In the genomic region with DNA sequence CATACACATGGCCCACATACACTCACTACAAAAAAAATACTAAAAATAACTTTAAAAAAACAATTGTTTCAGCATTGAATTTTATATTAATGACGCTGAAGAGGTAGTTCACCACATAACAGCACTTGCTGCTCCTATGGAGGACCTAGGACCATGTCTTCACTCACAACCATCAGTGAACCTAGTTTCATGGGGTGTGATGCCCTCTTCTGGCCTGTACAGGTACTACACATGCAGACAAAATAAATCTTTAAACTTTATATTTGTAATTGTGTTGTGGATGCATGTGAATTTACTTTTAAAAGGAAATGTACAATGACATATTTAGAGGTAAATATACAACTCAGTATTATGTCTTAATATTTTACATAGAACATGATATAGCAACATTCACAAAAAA, we compare ENCODE assay signal across 8 mouse cellular contexts. TPM values are rescaled to one million over a fixed set of nuclear protein-coding genes. Genes with fewer than 3 reads are reported as not detected.
DNase-seq lines count a peak whose midpoint lies in the region; ATAC-seq and TF ChIP-seq lines count a peak whose summit lies in the region.
"Had no signal": no experiment of that assay in that cellular context is flagged by ENCODE, and none has a peak within 500 bp of the region (broad histone marks: within the 10 kb centered on the region; RNA-seq: fewer than 3 reads in every experiment).

No protein-coding gene starts in this region.

- TF ChIP-seq CTCF in layer of hippocampus, adult 2 months (conservative IDR thresholded peaks at IDR 0.05) = peak; percentile 76
- peak; percentile 60 to 79 for TF ChIP-seq CTCF in CH12.LX (conservative IDR thresholded peaks at IDR 0.05 in 1 of 2, IDR thresholded peaks at IDR 0.05 in 1 of 2; ENCODE audit: low read depth in 2 of 2, low read length in 2 of 2)

- 48% methylated on average over 1 of the region's 1 CpGs for WGBS in midbrain, embryonic 10.5 days

- in situ Hi-C loops in CH12.LX (cut with MboI; ENCODE audit: low pct_ligation_motif_present, low pct_unique_long_range_greater_than_20kb, low sequenced_read_pairs) = no loop called here

- 0 out of 4 replicates have a peak, but pooled peaks cover 0 to 2% of the 10 kb centered on the region in 2 experiments for H3K4me1 ChIP-seq in CH12.LX (ENCODE audit: control insufficient read depth in 1 of 2, insufficient read depth in 2 of 2)
- H3K4me1 ChIP-seq in midbrain, embryonic 10.5 days = no peaks in the 10 kb centered on the region
- H3K4me1 ChIP-seq: forebrain, embryonic 12.5 days had no signal

- TF ChIP-seq POLR2A in CH12.LX (IDR thresholded peaks at IDR 0.05; ENCODE audit: low read depth, low read length) = no peak

- DNase-seq in layer of hippocampus, adult 2 months (ENCODE audit: low spot score in 2 of 2) = no peak
- DNase-seq in layer of hippocampus, postnatal 14 days (ENCODE audit: low spot score in 2 of 2) = no peak
- DNase-seq in 416B (ENCODE audit: low read depth) = peak; percentile 59
- no peak for DNase-seq in CH12.LX (ENCODE audit: extremely low read depth)
- no peak for DNase-seq in layer of hippocampus, adult 9-10 months (ENCODE audit: low spot score)
- no peak for DNase-seq in midbrain, embryonic 10.5 days (ENCODE audit: low spot score)

- no peak overlapping the region for H3K9ac ChIP-seq in CH12.LX (ENCODE audit: insufficient read depth, low read depth)
- H3K9ac ChIP-seq: forebrain, embryonic 12.5 days had no signal

- no peaks in the 10 kb centered on the region for H3K36me3 ChIP-seq in CH12.LX (replicated peaks in 1 of 2; ENCODE audit: control insufficient read depth in 1 of 2, insufficient read depth in 1 of 2, low read length in 1 of 2)
- H3K36me3 ChIP-seq in midbrain, embryonic 10.5 days = no peaks in the 10 kb centered on the region
- H3K36me3 ChIP-seq: forebrain, embryonic 12.5 days had no signal

- peak; percentile 57 for TF ChIP-seq RAD21 in CH12.LX (IDR thresholded peaks at IDR 0.05; ENCODE audit: low read depth, low read length)

- H3K27me3 ChIP-seq in CH12.LX (replicated peaks) = no peaks in the 10 kb centered on the region
- H3K27me3 ChIP-seq in midbrain, embryonic 10.5 days (ENCODE audit: low read depth, poor library complexity, severe bottlenecking) = no peaks in the 10 kb centered on the region
- H3K27me3 ChIP-seq: forebrain, embryonic 12.5 days had no signal

- dilution Hi-C loops in CH12.LX (cut with MboI; ENCODE audit: extremely low pct_ligation_motif_present, extremely low pct_unique_long_range_greater_than_20kb, low sequenced_read_pairs) = no loop called here

- peak; percentile 69 for ATAC-seq in granulocyte monocyte progenitor cell, adult 5-6 weeks (replicated peaks; ENCODE audit: poor library complexity, severe bottlenecking)

- TF ChIP-seq EP300 in CH12.LX (IDR thresholded peaks at IDR 0.05; ENCODE audit: low read length) = no peak

- H3K79me2 ChIP-seq in CH12.LX (replicated peaks; ENCODE audit: control insufficient read depth, extremely low read depth, insufficient read depth, poor library complexity, severe bottlenecking) = no peaks in the 10 kb centered on the region

- no peak overlapping the region for H3K4me3 ChIP-seq in layer of hippocampus, adult 2 months
- H3K4me3 ChIP-seq in CH12.LX (replicated peaks in 1 of 3; ENCODE audit: low read depth in 2 of 3, low read length in 2 of 3, poor library complexity in 1 of 3) = no peak overlapping the region
- no peak overlapping the region for H3K4me3 ChIP-seq in midbrain, embryonic 10.5 days
- H3K4me3 ChIP-seq: forebrain, embryonic 12.5 days had no signal

- H3K4me2 ChIP-seq in CH12.LX (ENCODE audit: insufficient read depth, low read depth, poor library complexity, severe bottlenecking) = no peak overlapping the region
- H3K4me2 ChIP-seq: forebrain, embryonic 12.5 days had no signal

- H3K9me3 ChIP-seq in CH12.LX (replicated peaks; ENCODE audit: low read length) = no peaks in the 10 kb centered on the region
- H3K9me3 ChIP-seq in midbrain, embryonic 10.5 days (replicated peaks) = no peaks in the 10 kb centered on the region
- H3K9me3 ChIP-seq: forebrain, embryonic 12.5 days had no signal

- no peak overlapping the region for H3K27ac ChIP-seq in layer of hippocampus, adult 2 months
- no peak overlapping the region for H3K27ac ChIP-seq in CH12.LX (ENCODE audit: insufficient read depth, low read depth)
- H3K27ac ChIP-seq in midbrain, embryonic 10.5 days (replicated peaks) = no peak overlapping the region
- H3K27ac ChIP-seq: forebrain, embryonic 12.5 days had no signal

TF ChIP-seq in CH12.LX, 34 proteins besides CTCF, POLR2A, EP300 and RAD21:
- TF ChIP-seq BHLHE40 (IDR thresholded peaks at IDR 0.05; ENCODE audit: low read depth, low read length) = no peak
- TF ChIP-seq SMC3 (IDR thresholded peaks at IDR 0.05; ENCODE audit: low read depth, low read length) = peak; percentile 22
- no peak for TF ChIP-seq UBTF (IDR thresholded peaks at IDR 0.05; ENCODE audit: low read depth, low read length)
- TF ChIP-seq GABPA (IDR thresholded peaks at IDR 0.05; ENCODE audit: insufficient replicate concordance, low read depth, low read length) = no peak
- no peak for TF ChIP-seq CHD1 (IDR thresholded peaks at IDR 0.05; ENCODE audit: low read depth, low read length)
- no peak for TF ChIP-seq HCFC1 (IDR thresholded peaks at IDR 0.05; ENCODE audit: low read depth, low read length)
- no peak for TF ChIP-seq MAZ (IDR thresholded peaks at IDR 0.05; ENCODE audit: low read depth, low read length)
- TF ChIP-seq USF2 (conservative IDR thresholded peaks at IDR 0.05; ENCODE audit: low read depth, low read length) = no peak

RNA-seq across cellular contexts. Expression of a gene that starts 21.5 kb away (rescaled TPM):
- total RNA-seq in layer of hippocampus, adult 2 months (2021) = 10 to 100 TPM; 57.8 to 75.5 TPM
- 10 to 100 TPM; 67.3 to 68.1 TPM for total RNA-seq in layer of hippocampus, postnatal 14 days (2021)
- total RNA-seq in CH12.LX (2012; rRNA removed) (11.4 and 15.2 TPM in 2 replicates), CH12.LX (2014; rRNA removed) (8.0 and 8.7 TPM in 2 replicates)
- polyA plus RNA-seq in CH12.LX (2012; ENCODE audit: insufficient read length, low read depth) = 7.8 and 8.8 TPM in 2 replicates
- 6.4 and 26.8 TPM in 2 replicates for total RNA-seq in granulocyte monocyte progenitor cell, adult 5-6 weeks (2014; fragmentation: Nextera tagmentation)
- 14.1 and 23.8 TPM in 2 replicates for total RNA-seq in granulocyte monocyte progenitor cell, adult 5-6 weeks (2017)
- 15.8 and 17.3 TPM in 2 replicates for polyA plus RNA-seq in midbrain, embryonic 10.5 days (2016; fragmentation: Nextera tagmentation; extraction: Ambion mirVana)

RNA-seq across cellular contexts. Expression of a gene that starts 22.1 kb away (rescaled TPM):
- total RNA-seq in layer of hippocampus, adult 2 months (2021) = 10 to 100 TPM; 23.3 to 23.4 TPM
- total RNA-seq in layer of hippocampus, postnatal 14 days (2021) = 10 to 100 TPM; 24.1 to 28.0 TPM
- total RNA-seq in CH12.LX (2012; rRNA removed) = 0.13 and 0.55 TPM in 2 replicates
- 0.12 TPM in 1 of 2 replicates, not detected in the other for total RNA-seq in CH12.LX (2014; rRNA removed)
- polyA plus RNA-seq in CH12.LX (2012; ENCODE audit: insufficient read length, low read depth) = 0.07 and 0.19 TPM in 2 replicates
- total RNA-seq in granulocyte monocyte progenitor cell, adult 5-6 weeks (2014; fragmentation: Nextera tagmentation) = 0.34 and 2.2 TPM in 2 replicates
- total RNA-seq in granulocyte monocyte progenitor cell, adult 5-6 weeks (2017) = 1.3 and 2.0 TPM in 2 replicates
- polyA plus RNA-seq in midbrain, embryonic 10.5 days (2016; fragmentation: Nextera tagmentation; extraction: Ambion mirVana) = 4.1 and 6.0 TPM in 2 replicates

Comparison
In these comparisons a context has a peak if more than half of its experiments do, and no peak if none do; other contexts are left out.
1. RNA of a gene that starts 22.1 kb away (total RNA-seq): 24.1 to 28.0 TPM in layer of hippocampus, postnatal 14 days and 23.3 to 23.4 TPM in layer of hippocampus, adult 2 months; 0.34 to 2.2 TPM in granulocyte monocyte progenitor cell, adult 5-6 weeks and 0.12 to 0.55 TPM in CH12.LX; every median in the first group is over 4 times any median in the second.